Mouse (Mus musculus): ENCODE data around the gene Alb.

The Alb gene

GRCm38 (mm10) chr5:90460619-90461018, at the start of gene Alb:
TSS of gene Alb (plus strand) at chr5:90460897.
- ATAC-seq (ENCODE audit: low TSS enrichment) = no peak

GRCm38 (mm10) chr5:90414142-90414924, 46.4 kb upstream of the Alb start:
- no peak for ATAC-seq (ENCODE audit: low TSS enrichment)

GRCm38 (mm10) chr5:90414925-90415295, 45.8 kb upstream of the Alb start:
- no peak for ATAC-seq (ENCODE audit: low TSS enrichment)

GRCm38 (mm10) chr5:90424625-90425024, 36.1 kb upstream of the Alb start:
- ATAC-seq (ENCODE audit: low TSS enrichment) = no peak

GRCm38 (mm10) chr5:90425191-90425590, 35.5 kb upstream of the Alb start:
- no peak for ATAC-seq (ENCODE audit: low TSS enrichment)

- no peak for ATAC-seq (ENCODE audit: low TSS enrichment)
Measured at GRCm38 (mm10) chr5:90431053-90431452, 29.6 kb upstream of the Alb start.

GRCm38 (mm10) chr5:90439157-90439556, 21.5 kb upstream of the Alb start:
- ATAC-seq (ENCODE audit: low TSS enrichment) = no peak

GRCm38 (mm10) chr5:90447577-90447976, 13.1 kb upstream of the Alb start:
- no peak for ATAC-seq (ENCODE audit: low TSS enrichment)

GRCm38 (mm10) chr5:90449961-90450360, 10.7 kb upstream of the Alb start:
- no peak for ATAC-seq (ENCODE audit: low TSS enrichment)

- peak; percentile 80 for ATAC-seq (ENCODE audit: low TSS enrichment)
Measured at GRCm38 (mm10) chr5:90452711-90453110, 8.0 kb upstream of the Alb start.

- ATAC-seq (ENCODE audit: low TSS enrichment) = no peak
Measured at GRCm38 (mm10) chr5:90457241-90457640, 3.5 kb upstream of the Alb start.

- ATAC-seq (ENCODE audit: low TSS enrichment) = no peak
Measured at GRCm38 (mm10) chr5:90458727-90459126, 2.0 kb upstream of the Alb start.

GRCm38 (mm10) chr5:90466806-90467205, 6.1 kb downstream of the Alb start:
- no peak for ATAC-seq (ENCODE audit: low TSS enrichment)

- ATAC-seq (ENCODE audit: low TSS enrichment) = no peak
Measured at GRCm38 (mm10) chr5:90467245-90467644, 6.5 kb downstream of the Alb start.

GRCm38 (mm10) chr5:90470836-90471235, 10.1 kb downstream of the Alb start:
- ATAC-seq (ENCODE audit: low TSS enrichment) = no peak

- no peak for ATAC-seq (ENCODE audit: low TSS enrichment)
Measured at GRCm38 (mm10) chr5:90473902-90474301, 13.2 kb downstream of the Alb start.

GRCm38 (mm10) chr5:90474369-90474768, 13.7 kb downstream of the Alb start:
- no peak for ATAC-seq (ENCODE audit: low TSS enrichment)

GRCm38 (mm10) chr5:90476741-90477140, 16.0 kb downstream of the Alb start:
- ATAC-seq (ENCODE audit: low TSS enrichment) = no peak

- ATAC-seq (ENCODE audit: low TSS enrichment) = no peak
Measured at GRCm38 (mm10) chr5:90477308-90478140, 16.8 kb downstream of the Alb start.

GRCm38 (mm10) chr5:90478886-90479285, 18.2 kb downstream of the Alb start:
- no peak for ATAC-seq (ENCODE audit: low TSS enrichment)

GRCm38 (mm10) chr5:90485597-90485996, 24.9 kb downstream of the Alb start:
- ATAC-seq (ENCODE audit: low TSS enrichment) = no peak

- ATAC-seq (ENCODE audit: low TSS enrichment) = no peak
Measured at GRCm38 (mm10) chr5:90488323-90488722, 27.6 kb downstream of the Alb start.

GRCm38 (mm10) chr5:90490518-90490917, 29.8 kb downstream of the Alb start, which contains the start of gene Afp:
TSS of gene Afp (plus strand) at chr5:90490737.
- ATAC-seq (ENCODE audit: low TSS enrichment) = no peak

Measured in frontal cortex, adult (tissue).